Mouse (Mus musculus): ENCODE measurements around the gene Rnf208. TPM values are rescaled to one million over a fixed set of nuclear protein-coding genes. Genes with fewer than 3 reads are reported as not detected.

Rnf208 gene
- polyA plus RNA-seq, 1 experiment from 2014 or later = 6.6 TPM

GRCm38 (mm10) chr2:25286314-25286713 lies 44.3 kb downstream of the Rnf208 start:
- Histone ChIP-seq H3K27me3 (replicated peaks) (peaks cover 42% of the 10 kb centered on the region), H3K9ac (no peak overlapping the region), H3K4me1 (peaks cover 32% of the 10 kb centered on the region), H3K27ac (replicated peaks) (no peak overlapping the region), H3K4me2 (no peak overlapping the region), H3K9me3 (no peaks in the 10 kb centered on the region), H3K4me3 (no peak overlapping the region), H3K36me3 (peaks cover 50% of the 10 kb centered on the region)
- ATAC-seq (ENCODE audit: extremely low read depth, insufficient number of reproducible peaks, low FRiP score, low TSS enrichment) = no peak
- WGBS = 44% methylated on average over 1 of the region's 1 CpGs

- Histone ChIP-seq H3K36me3 (peaks cover 45% of the 10 kb centered on the region), H3K4me2 (no peak overlapping the region), H3K9ac (no peak overlapping the region), H3K4me3 (no peak overlapping the region), H3K9me3 (no peaks in the 10 kb centered on the region), H3K27ac (replicated peaks) (no peak overlapping the region), H3K27me3 (replicated peaks) (peaks cover 50% of the 10 kb centered on the region), H3K4me1 (peaks cover 40% of the 10 kb centered on the region)
- 43% methylated on average over 7 of the region's 7 CpGs for WGBS
- ATAC-seq (ENCODE audit: extremely low read depth, insufficient number of reproducible peaks, low FRiP score, low TSS enrichment) = no peak
These were observed 45.0 kb downstream of the Rnf208 start for GRCm38 (mm10) chr2:25286837-25287636.

GRCm38 (mm10) chr2:25287927-25288649 lies 46.0 kb downstream of the Rnf208 start, which contains the start of gene Tmem210:
Gene Tmem210 (plus strand): TSS chr2:25288145.
- 76% methylated on average over 6 of the region's 6 CpGs for WGBS
- H3K27ac ChIP-seq (replicated peaks) = no peak within 1 kb of the TSS

GRCm38 (mm10) chr2:25288734-25289345 lies 46.8 kb downstream of the Rnf208 start:
- H3K4me2 ChIP-seq = no peak overlapping the region
- H3K36me3 ChIP-seq = peaks cover 26% of the 10 kb centered on the region
- no peak overlapping the region for H3K27ac ChIP-seq (replicated peaks)
- H3K9me3 ChIP-seq = no peaks in the 10 kb centered on the region
- H3K27me3 ChIP-seq (replicated peaks) = peaks cover 68% of the 10 kb centered on the region
- no peak overlapping the region for H3K9ac ChIP-seq
- ATAC-seq (ENCODE audit: extremely low read depth, insufficient number of reproducible peaks, low FRiP score, low TSS enrichment) = no peak
- no peak overlapping the region for H3K4me3 ChIP-seq
- 63% methylated on average over 7 of the region's 7 CpGs for WGBS
- peaks cover 46% of the 10 kb centered on the region for H3K4me1 ChIP-seq

More at GRCm38 (mm10) chr2:25287927-25288649, 46.0 kb downstream of the Rnf208 start, which contains the start of gene Tmem210:
- Histone ChIP-seq H3K36me3 (peaks cover 34% of the 10 kb centered on the region), H3K4me1 (peaks cover 46% of the 10 kb centered on the region), H3K4me3 (no peak within 1 kb of the TSS), H3K9ac (no peak within 1 kb of the TSS), H3K9me3 (no peaks in the 10 kb centered on the region), H3K4me2 (no peak within 1 kb of the TSS), H3K27me3 (replicated peaks) (peaks cover 60% of the 10 kb centered on the region)
- ATAC-seq (ENCODE audit: extremely low read depth, insufficient number of reproducible peaks, low FRiP score, low TSS enrichment) = no peak

DNA sequence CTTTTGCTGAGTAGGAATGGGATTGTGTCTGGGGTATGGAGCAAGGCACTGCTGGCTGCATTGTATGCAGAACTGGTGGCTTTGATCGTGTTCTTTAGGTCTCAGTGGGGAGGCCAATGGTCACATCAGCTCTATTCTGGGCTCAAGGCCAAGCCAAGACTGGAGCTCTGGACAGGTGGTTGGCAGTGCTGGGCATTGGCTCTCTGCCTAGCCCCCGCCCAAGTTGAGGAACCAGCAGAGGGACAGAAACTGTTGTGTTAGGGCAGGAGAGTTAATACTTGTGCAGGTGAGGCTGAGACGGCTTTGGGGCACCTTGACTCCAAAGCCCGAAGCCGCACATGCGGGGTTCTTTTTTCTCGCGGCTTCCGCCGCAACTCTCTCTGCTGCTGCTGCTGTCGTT lies 47.6 kb downstream of the Rnf208 start, which contains the start of gene Lrrc26:
Gene Lrrc26 (plus strand): TSS at position 265 of the 400 bp plus-strand sequence.
- WGBS = 8% methylated on average over 11 of the region's 11 CpGs
- Histone ChIP-seq H3K4me1 (peaks cover 46% of the 10 kb centered on the region), H3K4me2 (peak within 1 kb of the TSS; percentile 49), H3K27me3 (replicated peaks) (peaks cover 76% of the 10 kb centered on the region), H3K4me3 (peak within 1 kb of the TSS; percentile 36), H3K36me3 (peaks cover 18% of the 10 kb centered on the region), H3K9me3 (no peaks in the 10 kb centered on the region), H3K27ac (replicated peaks) (no peak within 1 kb of the TSS), H3K9ac (no peak within 1 kb of the TSS)
- ATAC-seq (ENCODE audit: extremely low read depth, insufficient number of reproducible peaks, low FRiP score, low TSS enrichment) = no peak

- H3K4me3 ChIP-seq = peak overlapping the region; percentile 36
- peaks cover 12% of the 10 kb centered on the region for H3K36me3 ChIP-seq
- H3K27ac ChIP-seq (replicated peaks) = no peak overlapping the region
- H3K27me3 ChIP-seq (replicated peaks) = peaks cover 82% of the 10 kb centered on the region
- peak overlapping the region; percentile 49 for H3K4me2 ChIP-seq
- WGBS = 1% methylated on average over 54 of the region's 54 CpGs
- peaks cover 46% of the 10 kb centered on the region for H3K4me1 ChIP-seq
- H3K9me3 ChIP-seq = no peaks in the 10 kb centered on the region
- ATAC-seq (ENCODE audit: extremely low read depth, insufficient number of reproducible peaks, low FRiP score, low TSS enrichment) = no peak
- no peak overlapping the region for H3K9ac ChIP-seq
These were observed 48.2 kb downstream of the Rnf208 start for GRCm38 (mm10) chr2:25290101-25290815.

- Histone ChIP-seq H3K27ac (replicated peaks) (no peak overlapping the region), H3K27me3 (replicated peaks) (peaks cover 87% of the 10 kb centered on the region), H3K36me3 (peaks cover 7% of the 10 kb centered on the region), H3K4me3 (peak overlapping the region; percentile 36), H3K9me3 (no peaks in the 10 kb centered on the region), H3K4me2 (peak overlapping the region; percentile 49), H3K4me1 (peaks cover 46% of the 10 kb centered on the region), H3K9ac (no peak overlapping the region)
- no peak for ATAC-seq (ENCODE audit: extremely low read depth, insufficient number of reproducible peaks, low FRiP score, low TSS enrichment)
- under 1% methylated on average over 18 of the region's 18 CpGs for WGBS
These were observed 48.7 kb downstream of the Rnf208 start for GRCm38 (mm10) chr2:25290816-25291130.

- Histone ChIP-seq H3K9ac (peak overlapping the region; percentile 62; the same call in 1 of the 2 replicates), H3K27me3 (replicated peaks) (peaks cover 93% of the 10 kb centered on the region), H3K4me1 (peaks cover 44% of the 10 kb centered on the region), H3K36me3 (peaks cover under 1% of the 10 kb centered on the region), H3K4me3 (peak overlapping the region; percentile 45), H3K4me2 (peak overlapping the region; percentile 67), H3K9me3 (no peaks in the 10 kb centered on the region), H3K27ac (replicated peaks) (no peak overlapping the region)
- no peak for ATAC-seq (ENCODE audit: extremely low read depth, insufficient number of reproducible peaks, low FRiP score, low TSS enrichment)
- 8% methylated on average over 32 of the region's 32 CpGs for WGBS
These were observed 49.4 kb downstream of the Rnf208 start for GRCm38 (mm10) chr2:25291184-25292053.

DNA sequence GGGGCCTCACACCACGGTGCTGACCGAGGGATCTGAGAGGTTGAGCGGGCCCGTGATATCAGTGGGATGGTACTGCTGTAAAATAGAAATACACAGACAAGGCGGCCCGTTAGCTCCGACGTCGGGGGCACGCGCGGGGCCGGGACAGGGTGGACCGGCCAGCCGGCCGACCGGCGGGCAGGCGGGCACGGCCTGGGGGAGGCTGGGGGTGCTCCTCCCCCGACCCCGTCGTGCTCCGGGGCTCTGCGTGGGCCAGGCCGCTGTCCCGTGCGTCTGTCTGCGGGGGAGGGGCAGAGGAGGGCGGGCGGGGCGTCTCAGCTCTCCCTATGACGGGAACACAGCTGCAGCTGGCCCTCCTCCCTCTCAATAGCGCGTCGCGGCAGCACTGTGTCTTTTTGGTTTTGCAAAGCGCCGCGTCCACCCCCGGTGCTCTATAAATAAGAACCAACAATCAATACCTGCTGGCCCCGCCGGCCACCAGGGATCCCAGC lies 50.0 kb downstream of the Rnf208 start:
- no peak overlapping the region for H3K27ac ChIP-seq (replicated peaks)
- H3K4me3 ChIP-seq = peak overlapping the region; percentile 45
- no peaks in the 10 kb centered on the region for H3K36me3 ChIP-seq
- H3K27me3 ChIP-seq (replicated peaks) = peaks cover 100% of the 10 kb centered on the region
- peak overlapping the region; percentile 67 for H3K4me2 ChIP-seq
- peak overlapping the region; percentile 62 for H3K9ac ChIP-seq
- peaks cover 37% of the 10 kb centered on the region for H3K4me1 ChIP-seq
- ATAC-seq (ENCODE audit: extremely low read depth, insufficient number of reproducible peaks, low FRiP score, low TSS enrichment) = no peak
- WGBS = 9% methylated on average over 38 of the region's 43 CpGs
- H3K9me3 ChIP-seq = no peaks in the 10 kb centered on the region

- Histone ChIP-seq H3K27ac (replicated peaks) (no peak overlapping the region), H3K9ac (0 out of 2 replicates have a peak overlapping the region, but pooled peaks have one; percentile 62), H3K4me1 (peaks cover 34% of the 10 kb centered on the region), H3K9me3 (no peaks in the 10 kb centered on the region), H3K27me3 (replicated peaks) (peaks cover 100% of the 10 kb centered on the region), H3K4me2 (peak overlapping the region; percentile 67; the same call in 1 of the 2 replicates), H3K36me3 (no peaks in the 10 kb centered on the region), H3K4me3 (peak overlapping the region; percentile 45)
- no peak for ATAC-seq (ENCODE audit: extremely low read depth, insufficient number of reproducible peaks, low FRiP score, low TSS enrichment)
- 0% methylated on average over 1 of the region's 1 CpGs for WGBS
These were observed 50.8 kb downstream of the Rnf208 start for GRCm38 (mm10) chr2:25292856-25293255.

Data from heart, embryonic 13.5 days (tissue).